Mouse (Mus musculus) megakaryocyte, embryonic 14.5 days (primary cell): ENCODE measurements around the gene Tigit.

Experiments used
- FLI1 ChIP-seq: IDR thresholded peaks from 2 replicates; pipeline ENCODE4 v1.6.1; 2012; ENCODE audit warnings: low read length, inconsistent platforms, mixed read lengths
- GATA1 ChIP-seq: IDR thresholded peaks from 3 replicates; pipeline ENCODE4 v1.6.1; 2012; ENCODE audit warnings: mixed read lengths, low read length, inconsistent platforms, borderline replicate concordance

- TF ChIP-seq FLI1 (no peak), GATA1 (no peak)
These were observed 16.3 kb downstream of the Tigit start for GRCm38 (mm10) chr16:43647641-43648040.
